Mouse (Mus musculus) liver, adult 2 months (tissue): Measurements from ENCODE around the gene Gm20388.

Source experiments
- CTCF ChIP-seq: fragments of 200-500 bp; IDR thresholded peaks from 2 replicates; pipeline ENCODE4 v1.5.1; 2011; ENCODE audit warnings: low read depth, low read length, control low read depth
- POLR2A ChIP-seq: fragments of 200-500 bp; IDR thresholded peaks from 2 replicates; pipeline ENCODE4 v1.6.1; 2011; ENCODE audit warnings: low read length, control low read depth; ENCODE audit not compliant: insufficient read depth; ENCODE audit errors: extremely low read depth

DNA sequence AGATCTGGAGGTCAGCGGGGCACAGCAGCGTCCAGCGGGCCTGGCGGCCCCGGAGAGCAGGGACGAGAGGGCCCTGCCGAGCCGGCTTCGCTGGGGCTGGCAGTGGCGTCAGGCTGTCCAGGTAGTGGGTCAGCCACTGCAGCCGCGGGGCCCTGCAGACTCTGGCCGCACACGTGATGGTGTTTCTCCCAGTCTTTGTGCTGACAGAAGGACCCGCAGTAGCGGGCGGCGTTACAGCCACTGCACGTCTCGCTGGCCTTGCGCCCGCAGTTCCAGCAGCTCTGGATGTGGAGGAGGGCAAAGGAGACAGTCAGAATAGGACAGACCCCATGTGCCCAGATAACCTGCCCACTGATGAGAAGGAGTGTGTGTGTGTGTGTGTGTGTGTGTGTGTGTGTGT, 2720.1 kb downstream of the Gm20388 start:
- TF ChIP-seq POLR2A (no peak), CTCF (no peak)
